Mouse (Mus musculus) hindbrain, embryonic 11.5 days (tissue): ENCODE measurements at regions not wholly inside any gene's neighbourhood (a gene's known extent, or its start where the extent isn't known, plus 50 kb on each side); places are given as distances from the start of the nearest gene placed in this dataset.

Experiments
- ATAC-seq: fragments of 200-750 bp; cut with Nextera tagmentation; 2 replicates; pipeline ENCODE4 v1.8.0; 2017; ENCODE audit warnings: mild to moderate bottlenecking, moderate TSS enrichment, moderate library complexity; ENCODE audit not compliant: low FRiP score
- DNase-seq: peaks from one replicate; pipeline ENCODE4 v3.0.0-alpha.2; 2015; ENCODE audit warnings: low spot score
- H3K27ac ChIP-seq: fragments of 300-500 bp; sonication (generic); 2 replicates; pipeline ENCODE4 v1.5.1; 2014; ENCODE audit warnings: mild to moderate bottlenecking, low read depth, low read length
- H3K27me3 ChIP-seq: fragments of 300-500 bp; sonication (generic); 2 replicates; pipeline ENCODE4 v1.6.1; 2014; ENCODE audit warnings: mild to moderate bottlenecking, low read length, moderate library complexity, mixed read lengths; ENCODE audit not compliant: control insufficient read depth, insufficient read depth
- H3K36me3 ChIP-seq: fragments of 300-500 bp; sonication (generic); 2 replicates; pipeline ENCODE4 v1.6.1; 2014; ENCODE audit warnings: mild to moderate bottlenecking, low read length, moderate library complexity, mixed read lengths; ENCODE audit not compliant: control insufficient read depth, insufficient read depth
- H3K4me1 ChIP-seq: fragments of 300-500 bp; sonication (generic); replicated peaks from 2 replicates; pipeline ENCODE4 v1.6.1; 2014; ENCODE audit warnings: low read length, mixed read lengths; ENCODE audit not compliant: control insufficient read depth, insufficient read depth
- H3K4me2 ChIP-seq: fragments of 300-500 bp; sonication (generic); replicated peaks from 2 replicates; pipeline ENCODE4 v1.6.1; 2014; ENCODE audit warnings: mild to moderate bottlenecking, low read depth, low read length
- H3K4me3 ChIP-seq: fragments of 300-500 bp; sonication (generic); 2 replicates; pipeline ENCODE4 v1.5.1; 2014; ENCODE audit warnings: low read depth, low read length
- H3K9ac ChIP-seq: fragments of 300-500 bp; sonication (generic); 2 replicates; pipeline ENCODE4 v1.6.1; 2014; ENCODE audit warnings: low read depth, low read length
- H3K9me3 ChIP-seq: fragments of 300-500 bp; sonication (generic); 2 replicates; pipeline ENCODE4 v1.6.1; 2016; ENCODE audit warnings: low read length; ENCODE audit not compliant: control insufficient read depth
- WGBS: fragments of 180-500 bp; shearing (Covaris S2); extraction: QIAGEN DNeasy Blood & Tissue Kit; methylation state at CpG from one replicate; pipeline ENCODE4 v1.1.7; 2014; 5-methylcytosine and 5-hydroxymethylcytosine counted together

DNA sequence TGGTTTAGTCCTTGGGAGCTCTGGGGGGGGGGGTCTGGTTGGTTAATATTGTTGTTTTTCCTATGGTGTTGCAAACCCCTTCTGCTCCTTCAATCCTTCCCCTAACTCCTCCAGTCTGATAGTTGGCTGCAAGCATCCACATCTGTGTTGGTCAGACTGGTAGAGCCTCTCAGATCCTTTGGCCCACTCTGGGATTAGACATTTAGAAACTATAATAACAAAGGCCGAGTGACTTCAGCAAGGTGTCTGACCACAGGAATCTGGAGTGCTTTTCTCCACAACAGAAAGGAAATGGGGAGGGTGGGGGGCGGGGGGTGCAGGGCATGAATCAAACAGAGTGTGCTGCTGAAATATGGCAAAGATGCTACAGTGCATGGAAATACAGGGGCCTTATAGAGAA, 301.4 kb upstream of the Eci2 start:
- Histone ChIP-seq H3K27me3 (no peaks in the 10 kb centered on the region), H3K9me3 (no peaks in the 10 kb centered on the region), H3K36me3 (no peaks in the 10 kb centered on the region), H3K27ac (no peak overlapping the region), H3K9ac (no peak overlapping the region), H3K4me2 (no peak overlapping the region), H3K4me3 (no peak overlapping the region), H3K4me1 (no peaks in the 10 kb centered on the region)
- 70% methylated on average over 2 of the region's 2 CpGs for WGBS
- no peak for DNase-seq
- ATAC-seq = no peak

DNA sequence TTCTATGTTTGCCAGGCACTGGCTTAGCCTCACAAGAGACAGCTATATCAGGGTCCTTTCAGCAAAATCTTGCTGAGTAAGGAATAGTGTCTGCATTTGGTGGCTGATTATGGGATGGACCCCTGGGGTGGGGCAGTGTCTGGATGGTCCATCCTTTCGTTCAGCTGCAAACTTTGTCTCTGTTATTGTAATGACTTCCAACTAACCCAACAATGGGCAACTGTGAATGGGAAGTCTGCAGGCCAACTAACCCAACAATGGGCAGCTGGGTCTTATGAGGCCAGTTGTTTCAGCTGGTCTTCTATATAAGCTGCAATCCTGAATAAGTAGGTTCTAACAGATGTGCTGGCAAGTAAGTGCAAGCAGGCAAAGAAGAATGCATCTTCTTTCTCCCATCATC, 304.0 kb upstream of the Eci2 start:
- 36% methylated on average over 1 of the region's 1 CpGs for WGBS
- no peaks in the 10 kb centered on the region for H3K9me3 ChIP-seq
- H3K27me3 ChIP-seq = no peaks in the 10 kb centered on the region
- H3K36me3 ChIP-seq = no peaks in the 10 kb centered on the region
- H3K9ac ChIP-seq = no peak overlapping the region
- no peak for ATAC-seq
- H3K4me3 ChIP-seq = no peak overlapping the region
- no peak overlapping the region for H3K27ac ChIP-seq
- H3K4me2 ChIP-seq = no peak overlapping the region
- no peaks in the 10 kb centered on the region for H3K4me1 ChIP-seq
- no peak for DNase-seq

DNA sequence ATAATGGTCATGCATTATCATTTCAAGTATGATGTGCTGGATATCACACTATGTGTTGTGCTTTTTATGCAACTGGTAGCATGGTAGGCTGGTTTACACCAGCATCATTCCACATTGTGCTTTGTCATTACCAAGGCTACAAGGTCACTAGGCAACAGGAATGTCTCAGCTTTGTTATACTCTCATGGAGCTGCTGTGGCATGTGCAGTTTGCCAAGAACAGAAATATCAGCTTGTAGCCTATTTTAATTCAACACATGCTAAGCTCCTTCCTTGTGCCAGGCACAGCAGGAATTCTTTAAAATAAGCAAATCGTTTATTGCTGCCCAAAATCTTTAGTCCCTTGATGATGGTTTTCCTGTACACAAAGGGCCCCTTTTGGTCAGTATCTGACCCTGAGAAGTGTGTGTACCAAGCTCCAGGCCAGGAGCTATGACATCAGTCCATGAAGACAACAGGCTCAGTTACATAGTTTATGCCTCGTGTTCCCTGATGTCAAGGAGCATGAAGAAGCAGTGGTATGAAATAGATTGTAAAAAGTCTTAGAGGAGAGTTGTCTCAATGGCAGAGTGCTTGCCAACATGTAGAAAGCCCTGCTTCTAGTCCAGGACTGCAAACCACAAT, 314.0 kb upstream of the Cdyl start:
- 67% methylated on average over 2 of the region's 2 CpGs for WGBS
- no peak overlapping the region for H3K4me2 ChIP-seq
- no peaks in the 10 kb centered on the region for H3K4me1 ChIP-seq
- H3K27ac ChIP-seq = no peak overlapping the region
- no peak overlapping the region for H3K9ac ChIP-seq
- no peaks in the 10 kb centered on the region for H3K27me3 ChIP-seq
- no peaks in the 10 kb centered on the region for H3K36me3 ChIP-seq
- peak; percentile 36 for DNase-seq
- ATAC-seq = peak; percentile 53; the same call in 1 of the 2 replicates
- H3K9me3 ChIP-seq = no peaks in the 10 kb centered on the region
- H3K4me3 ChIP-seq = no peak overlapping the region

DNA sequence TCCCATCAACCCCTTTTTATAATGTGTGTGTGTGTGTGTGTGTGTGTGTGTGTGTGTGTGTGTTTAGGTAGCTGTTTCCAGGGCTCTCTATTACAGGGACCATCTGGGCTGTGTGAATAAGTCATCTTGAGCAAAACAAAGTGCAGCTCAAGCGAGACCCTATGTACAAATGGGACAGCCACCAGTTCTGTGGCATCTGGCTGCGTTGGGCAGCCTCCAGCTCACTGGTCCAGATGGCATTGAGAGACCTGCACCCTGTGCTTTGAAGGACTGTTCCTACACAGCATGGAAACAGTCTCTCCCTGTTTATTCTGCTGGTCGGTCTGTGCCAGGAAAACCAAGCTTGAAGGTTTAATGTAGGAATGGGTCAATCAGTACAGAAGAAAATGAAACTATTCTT, 311.4 kb upstream of the Cdyl start:
- WGBS = 78% methylated on average over 3 of the region's 3 CpGs
- Histone ChIP-seq H3K27ac (no peak overlapping the region), H3K4me3 (no peak overlapping the region)

DNA sequence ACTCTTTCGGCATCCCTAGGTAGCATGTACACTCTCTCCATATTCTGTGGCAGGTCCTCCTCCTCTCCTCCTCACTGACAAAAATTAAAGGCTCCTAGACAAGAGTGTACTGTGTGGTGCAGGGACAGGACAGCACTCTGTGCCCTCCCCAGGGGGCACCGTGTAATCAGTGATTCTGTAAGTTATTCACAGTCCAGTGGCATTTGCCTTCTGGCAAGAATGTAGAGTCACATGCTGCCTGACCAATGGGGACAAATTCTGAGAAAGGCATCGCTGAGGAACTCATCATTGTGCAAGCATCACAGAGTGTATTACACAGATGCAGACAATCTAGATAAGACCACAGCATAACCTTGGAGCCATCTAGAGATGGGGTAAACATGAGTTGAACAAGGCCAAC, 300.3 kb upstream of the Cdyl start:
- H3K27ac ChIP-seq = no peak overlapping the region
- no peaks in the 10 kb centered on the region for H3K27me3 ChIP-seq
- H3K4me1 ChIP-seq = no peaks in the 10 kb centered on the region
- DNase-seq = no peak
- H3K36me3 ChIP-seq = no peaks in the 10 kb centered on the region
- no peaks in the 10 kb centered on the region for H3K9me3 ChIP-seq
- H3K4me3 ChIP-seq = no peak overlapping the region
- no peak overlapping the region for H3K4me2 ChIP-seq
- no peak overlapping the region for H3K9ac ChIP-seq
- no peak for ATAC-seq
- 80% methylated on average over 3 of the region's 3 CpGs for WGBS

More for the DNA sequence above, 311.4 kb upstream of the Cdyl start:
- Histone ChIP-seq H3K27me3 (no peaks in the 10 kb centered on the region), H3K9me3 (no peaks in the 10 kb centered on the region), H3K4me2 (no peak overlapping the region), H3K36me3 (no peaks in the 10 kb centered on the region), H3K9ac (no peak overlapping the region), H3K4me1 (no peaks in the 10 kb centered on the region)
- ATAC-seq = no peak
- no peak for DNase-seq

DNA sequence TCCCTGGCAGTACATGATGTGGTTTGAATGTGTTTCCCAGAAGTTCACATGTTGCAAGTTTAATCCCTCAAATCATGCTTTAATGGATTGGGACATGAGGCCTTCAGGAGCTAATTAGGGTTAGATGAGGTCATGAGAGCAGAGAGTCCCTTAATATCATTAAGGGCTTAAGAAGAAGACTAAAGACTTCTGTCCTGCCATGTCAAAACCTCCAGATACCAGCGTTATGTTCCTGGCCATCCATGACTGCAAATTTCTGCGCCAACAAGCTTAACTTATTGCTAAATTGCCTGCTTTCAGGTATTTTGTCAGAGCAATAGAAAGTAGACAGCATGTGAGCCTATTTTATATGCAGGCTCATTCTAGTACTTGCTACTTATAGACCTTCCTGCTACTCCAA, 282.1 kb upstream of the Cdyl start:
- H3K9me3 ChIP-seq = no peaks in the 10 kb centered on the region
- 90% methylated on average over 2 of the region's 2 CpGs for WGBS
- no peak for ATAC-seq
- H3K27me3 ChIP-seq = no peaks in the 10 kb centered on the region
- H3K4me1 ChIP-seq = no peaks in the 10 kb centered on the region
- no peak overlapping the region for H3K4me2 ChIP-seq
- no peak overlapping the region for H3K9ac ChIP-seq
- no peak overlapping the region for H3K27ac ChIP-seq
- no peak overlapping the region for H3K4me3 ChIP-seq
- no peak for DNase-seq
- H3K36me3 ChIP-seq = no peaks in the 10 kb centered on the region

DNA sequence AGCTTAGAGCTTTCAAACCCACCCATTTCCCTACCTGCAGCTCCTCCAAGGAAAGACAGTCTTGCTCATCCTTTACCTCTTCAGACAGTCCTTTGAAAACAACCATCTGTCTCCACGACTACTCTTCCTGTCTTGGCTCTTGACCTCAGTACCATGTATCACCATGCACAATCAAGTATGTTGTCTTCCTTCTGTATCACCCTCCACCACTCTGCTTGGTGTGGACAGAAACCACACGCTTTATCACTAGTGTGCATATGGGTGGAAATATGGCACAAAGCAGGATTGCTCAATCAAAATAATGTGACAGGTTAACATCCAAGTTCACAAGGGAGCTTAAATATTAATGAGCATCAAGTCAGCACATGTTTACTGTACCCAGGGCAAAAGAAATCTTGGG, 280.1 kb upstream of the Cdyl start:
- Histone ChIP-seq H3K27me3 (no peaks in the 10 kb centered on the region), H3K27ac (no peak overlapping the region), H3K9ac (no peak overlapping the region), H3K9me3 (no peaks in the 10 kb centered on the region), H3K4me2 (no peak overlapping the region), H3K36me3 (no peaks in the 10 kb centered on the region), H3K4me3 (no peak overlapping the region), H3K4me1 (no peaks in the 10 kb centered on the region)
- 93% methylated on average over 2 of the region's 2 CpGs for WGBS
- DNase-seq (no peak), ATAC-seq (no peak)

DNA sequence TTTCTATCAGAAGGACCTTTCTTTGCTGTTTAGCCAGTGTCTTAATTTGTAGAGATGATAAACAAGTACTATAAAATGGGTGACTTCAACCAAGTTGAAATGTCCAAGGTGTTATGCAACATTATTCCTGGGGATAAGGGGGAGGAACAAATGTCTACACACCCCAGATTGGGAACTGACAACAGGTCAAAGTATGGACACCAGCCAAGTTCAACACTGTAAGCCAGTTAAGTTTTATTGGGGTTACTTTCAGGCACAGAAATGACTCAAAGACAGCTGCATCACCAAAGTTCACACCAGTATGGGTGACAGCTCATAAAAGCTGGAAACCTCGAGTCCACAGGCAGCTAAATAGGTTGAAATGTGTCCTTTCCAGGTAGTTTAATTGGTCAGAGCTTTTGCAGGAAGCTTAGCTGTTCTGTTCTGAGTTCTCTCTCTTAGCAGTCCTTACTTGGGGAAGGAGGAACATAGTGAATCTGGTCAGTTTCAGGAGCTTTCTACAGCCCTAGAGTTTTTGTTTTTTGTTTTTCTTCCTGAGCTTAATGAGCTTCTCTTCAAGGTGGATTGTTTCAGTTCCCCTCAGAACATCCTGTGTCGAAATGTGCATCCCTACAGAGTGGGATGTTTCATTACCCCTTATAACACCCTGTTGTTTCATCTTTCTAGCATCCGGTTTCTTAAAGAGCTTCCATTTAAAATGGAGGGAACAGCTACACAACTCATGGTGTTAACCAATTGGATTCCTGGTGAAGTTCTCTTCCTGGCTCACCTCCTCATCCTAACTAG, 279.2 kb upstream of the Cdyl start:
- Histone ChIP-seq H3K27me3 (no peaks in the 10 kb centered on the region), H3K4me2 (no peak overlapping the region), H3K9me3 (no peaks in the 10 kb centered on the region), H3K36me3 (no peaks in the 10 kb centered on the region), H3K4me3 (no peak overlapping the region), H3K4me1 (no peaks in the 10 kb centered on the region), H3K27ac (no peak overlapping the region), H3K9ac (no peak overlapping the region)
- WGBS = 73% methylated on average over 3 of the region's 3 CpGs
- DNase-seq = no peak
- no peak for ATAC-seq

DNA sequence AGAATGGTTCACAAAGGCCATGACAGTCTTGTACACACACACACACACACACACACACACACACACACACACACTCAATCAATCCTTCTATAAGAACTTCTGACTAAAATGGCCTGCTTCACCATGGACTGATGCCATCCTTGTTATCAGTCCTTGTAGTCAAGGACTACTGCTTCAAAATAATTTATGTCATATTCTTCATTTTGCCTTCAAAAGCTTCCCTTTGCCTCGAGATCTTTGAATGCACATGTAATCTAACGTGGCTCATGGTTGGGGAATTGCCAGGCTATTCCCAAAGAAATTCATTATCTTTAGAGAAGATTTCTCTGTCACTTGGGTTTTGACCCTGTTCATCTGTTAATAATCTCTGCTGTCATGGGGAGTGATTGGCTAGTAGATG, 278.0 kb upstream of the Cdyl start:
- Histone ChIP-seq H3K4me1 (no peaks in the 10 kb centered on the region), H3K4me3 (no peak overlapping the region), H3K36me3 (no peaks in the 10 kb centered on the region), H3K4me2 (no peak overlapping the region), H3K9me3 (no peaks in the 10 kb centered on the region), H3K27ac (no peak overlapping the region), H3K9ac (no peak overlapping the region), H3K27me3 (no peaks in the 10 kb centered on the region)
- ATAC-seq (no peak), DNase-seq (no peak)
- WGBS = 82% methylated on average over 2 of the region's 2 CpGs
